Mouse (Mus musculus) heart, postnatal 36 days (tissue): Measurements from ENCODE around the gene Wbp2nl. TPM values are rescaled to one million over a fixed set of nuclear protein-coding genes. Genes with fewer than 3 reads are reported as not detected.

Experiments
- DNase-seq, 2 experiments: peaks; one replicate each; pipeline ENCODE4 v3.0.0; 2021 to 2022
- intact Hi-C: fragments of 180-260 bp; cut with DNase I; formaldehyde crosslinking; loops from one replicate; pipeline ENCODE4 v1.15.1; 2025
- total RNA-seq, 2 experiments: library from RNA; stranded (reverse); gene quantifications; 2 replicates each; pipeline ENCODE4 v1.2.3; 2021

Gene Wbp2nl
- not detected for total RNA-seq

DNA sequence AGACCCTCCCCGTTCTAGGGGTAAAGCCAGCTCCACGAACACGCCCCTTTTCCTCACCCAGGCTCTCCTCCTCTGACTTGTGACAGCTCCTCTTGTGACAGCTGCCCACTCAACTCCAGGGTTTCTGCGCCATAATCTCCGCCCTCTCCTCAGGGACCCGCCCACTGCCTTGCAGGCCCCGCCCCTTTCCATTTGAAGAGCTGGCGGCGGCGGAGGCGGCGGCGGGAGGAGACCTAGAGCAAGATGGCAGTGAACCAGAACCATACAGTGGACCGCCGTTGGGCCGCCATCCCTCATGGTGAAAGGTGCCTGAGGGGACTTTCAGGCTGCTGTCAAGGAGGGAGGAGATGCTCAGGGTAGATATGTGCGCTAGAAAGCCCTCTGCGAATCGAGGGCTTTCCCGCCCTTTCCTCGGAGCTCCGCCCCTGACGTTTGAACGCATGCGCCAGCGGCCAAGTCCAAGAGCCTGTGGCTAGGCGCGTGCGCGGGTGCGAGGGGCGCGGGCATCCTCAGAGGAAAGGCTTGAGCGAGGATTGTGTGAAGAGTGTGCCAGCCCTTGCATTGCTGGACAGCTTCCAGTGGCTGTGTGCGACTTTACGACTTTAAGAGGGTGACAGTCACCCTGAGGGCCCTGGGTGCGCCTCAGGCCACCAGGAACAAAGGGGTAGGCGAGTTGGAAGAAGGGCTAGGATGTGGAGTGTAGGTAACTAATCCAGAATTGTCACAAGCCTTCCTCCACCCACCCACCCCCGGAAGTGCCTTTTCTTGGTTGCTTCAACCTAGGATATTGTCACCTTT lies at the start of gene Wbp2nl:
Gene Wbp2nl (plus strand): TSS at position 191 of the 798 bp plus-strand sequence.
- intact Hi-C loops, result no loop called here
- no peak for DNase-seq

DNA sequence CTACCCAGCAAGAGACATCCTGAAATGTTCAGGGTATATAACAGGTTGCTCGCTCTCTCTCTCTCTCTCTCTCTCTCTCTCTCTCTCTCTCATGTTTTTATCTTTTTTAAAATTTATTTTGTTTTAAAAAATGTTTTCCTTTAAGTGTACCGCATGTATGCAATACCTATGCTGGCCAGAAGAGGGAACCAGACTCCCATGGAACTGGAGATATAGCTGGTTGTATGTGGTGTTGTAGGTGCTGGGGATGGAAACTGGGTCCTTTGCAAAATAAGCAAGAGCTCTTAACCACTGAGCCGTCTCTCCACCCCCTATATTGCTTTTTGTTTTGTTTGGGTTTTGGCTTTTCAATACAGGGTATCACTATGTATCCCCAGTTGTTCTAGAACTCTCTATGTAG lies 47.2 kb upstream of the Wbp2nl start:
- intact Hi-C loops, result no loop called here
- DNase-seq, result no peak

DNA sequence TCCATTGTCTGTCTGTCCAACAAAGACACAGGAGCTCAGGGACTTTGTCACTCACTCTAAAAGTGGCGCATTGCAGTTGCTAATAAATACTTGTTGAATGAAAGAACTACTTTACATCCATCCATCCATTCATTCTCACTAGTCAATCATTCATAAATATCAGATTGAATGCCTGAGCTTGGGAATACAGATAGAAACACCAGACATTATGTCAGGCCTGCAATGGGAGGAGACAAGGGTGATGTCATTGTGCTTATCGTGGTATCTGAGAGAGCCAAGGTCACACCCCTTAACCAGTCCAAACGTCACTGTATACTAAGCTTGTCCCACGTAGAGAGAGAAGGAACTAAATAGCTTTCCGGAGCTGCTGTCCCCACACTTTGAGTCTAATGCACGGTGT lies 46.7 kb upstream of the Wbp2nl start, which contains the start of gene 1500009C09Rik:
Gene 1500009C09Rik (plus strand): TSS at position 301 of the 400 bp plus-strand sequence.
- intact Hi-C loops, result no loop called here
- no peak for DNase-seq

DNA sequence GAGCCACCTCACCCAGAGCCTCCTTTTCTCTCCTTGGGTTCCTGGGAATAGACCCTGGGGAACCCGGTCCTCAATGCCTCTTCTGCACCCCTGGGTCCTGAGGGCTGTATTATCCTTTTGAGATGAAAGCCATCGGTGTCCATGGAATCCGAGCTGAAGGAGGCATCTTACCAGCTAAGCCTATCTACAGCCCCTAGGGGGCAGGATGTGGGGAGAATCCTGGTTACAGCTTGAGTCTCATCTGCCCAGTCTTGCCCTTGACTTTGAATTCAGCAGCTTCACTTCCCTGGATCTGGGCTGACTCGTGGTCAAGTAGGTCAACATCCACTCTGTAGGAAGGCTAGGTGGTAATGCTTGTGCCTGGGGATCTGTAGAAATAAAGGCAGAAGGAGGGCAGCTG lies 43.5 kb upstream of the Wbp2nl start:
- no peak for DNase-seq
- intact Hi-C loops, result no loop called here

GRCm38 (mm10) chr15:82255944-82256383 lies 42.8 kb upstream of the Wbp2nl start:
- DNase-seq, result no peak
- intact Hi-C loops, result no loop called here

GRCm38 (mm10) chr15:82259510-82259909 lies 39.2 kb upstream of the Wbp2nl start:
- intact Hi-C loops, result no loop called here
- DNase-seq, result peak; percentile 33 to 62

DNA sequence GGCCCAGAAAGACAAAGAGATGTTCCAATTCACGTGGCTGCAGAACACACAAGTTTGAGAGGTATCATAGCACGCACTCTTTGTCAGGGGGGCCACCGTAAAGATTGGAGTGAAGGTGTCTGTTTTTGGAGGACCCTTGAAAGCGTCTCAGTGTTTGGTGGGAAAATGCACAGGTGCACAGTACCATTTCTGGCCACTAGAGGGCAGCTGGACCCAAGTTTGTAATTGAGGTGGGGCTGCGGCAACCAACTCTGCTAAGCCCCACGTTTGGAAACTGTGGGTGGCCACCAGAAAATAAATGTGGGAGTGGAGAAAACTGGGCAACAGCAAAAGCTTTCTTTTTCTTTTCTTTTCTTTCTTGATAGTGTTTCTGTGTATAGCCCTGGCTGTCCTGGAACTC lies 32.4 kb upstream of the Wbp2nl start:
- intact Hi-C loops, result loop anchor here (1.0 kb wide), 1 partner anchor 151 kb away; no protein-coding TSS in a partner anchor
- DNase-seq, result peak; percentile 67 to 77

DNA sequence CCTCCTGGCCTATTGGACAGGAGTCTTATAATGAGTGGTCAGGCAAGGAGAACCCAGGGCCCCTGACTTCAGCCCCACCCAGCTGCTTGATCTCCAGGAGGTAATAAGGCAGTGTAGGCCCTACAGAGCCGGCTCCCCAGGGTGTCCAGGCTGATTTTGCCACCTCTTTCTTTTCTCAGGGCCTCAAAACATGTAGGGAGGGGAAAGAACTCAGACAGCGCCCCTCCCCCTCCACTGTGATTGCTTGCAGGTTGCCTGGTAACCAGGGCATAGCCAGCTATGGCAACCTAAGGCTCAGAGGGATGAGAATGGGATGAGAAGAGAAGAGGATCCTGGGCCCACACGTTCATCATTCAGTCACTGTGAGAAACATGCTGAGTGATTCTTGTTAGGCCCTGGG lies 30.6 kb upstream of the Wbp2nl start:
- intact Hi-C loops, result no loop called here
- no peak for DNase-seq

DNA sequence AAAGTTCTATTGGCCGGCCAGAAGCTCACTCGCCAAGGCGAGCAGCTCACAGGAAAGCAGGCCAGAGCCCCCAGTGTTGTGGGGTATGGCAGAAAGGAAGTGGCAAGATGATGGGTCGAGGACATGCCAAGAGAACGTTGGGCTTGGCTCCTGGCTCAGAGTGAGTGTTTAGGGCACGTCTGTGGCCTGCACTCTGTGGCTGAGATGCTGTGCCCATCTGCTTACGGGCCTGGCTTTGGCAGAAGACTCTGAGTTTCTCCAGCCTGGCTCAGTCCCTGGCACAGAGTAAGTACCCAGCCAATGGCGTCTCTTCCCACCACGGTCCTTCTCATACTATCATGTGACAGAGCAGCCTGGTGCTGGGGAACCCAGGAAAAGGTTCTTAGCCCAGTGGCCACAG lies 30.0 kb upstream of the Wbp2nl start:
- intact Hi-C loops, result no loop called here
- DNase-seq, result no peak

DNA sequence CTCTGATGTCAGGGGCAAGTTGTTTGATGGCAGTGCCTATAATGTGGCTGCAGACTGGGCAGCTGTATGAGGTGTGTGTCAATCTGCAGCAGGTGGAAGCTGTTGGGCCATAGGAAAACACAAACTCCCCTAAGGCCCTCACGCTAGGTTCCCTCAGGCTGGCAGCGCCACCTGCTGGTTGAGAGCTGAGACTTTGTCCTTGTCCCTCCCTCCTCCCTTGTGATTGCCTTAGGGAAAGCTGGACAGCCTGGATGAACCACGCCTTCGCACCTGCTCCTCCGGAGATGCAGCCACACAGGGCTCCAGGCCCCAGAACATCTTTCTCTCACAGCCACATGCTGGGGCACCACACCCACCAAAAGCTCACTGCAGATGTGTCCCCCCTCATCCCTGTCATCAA lies 27.6 kb upstream of the Wbp2nl start:
- intact Hi-C loops, result no loop called here
- DNase-seq, result peak; percentile 37 to 68

DNA sequence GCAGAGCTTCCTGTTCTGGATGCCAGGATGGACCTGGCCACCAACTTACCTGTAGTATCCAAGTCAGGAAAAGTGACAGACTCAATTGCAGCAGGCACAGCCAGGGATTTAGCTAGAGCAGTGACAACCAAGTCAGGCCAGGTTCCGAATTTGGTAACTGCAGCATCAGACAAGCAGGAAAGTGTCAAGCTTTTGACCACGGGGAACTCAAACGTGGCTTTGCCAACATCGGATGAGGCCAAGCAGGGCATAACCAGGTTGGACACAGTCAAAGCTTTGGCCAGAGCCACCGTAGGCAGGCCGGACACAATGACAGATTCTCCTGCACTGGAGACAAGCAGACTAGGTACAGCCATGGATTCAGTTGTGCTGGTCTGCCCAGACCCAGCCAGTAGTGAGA lies 26.5 kb upstream of the Wbp2nl start:
- intact Hi-C loops, result no loop called here
- no peak for DNase-seq

DNA sequence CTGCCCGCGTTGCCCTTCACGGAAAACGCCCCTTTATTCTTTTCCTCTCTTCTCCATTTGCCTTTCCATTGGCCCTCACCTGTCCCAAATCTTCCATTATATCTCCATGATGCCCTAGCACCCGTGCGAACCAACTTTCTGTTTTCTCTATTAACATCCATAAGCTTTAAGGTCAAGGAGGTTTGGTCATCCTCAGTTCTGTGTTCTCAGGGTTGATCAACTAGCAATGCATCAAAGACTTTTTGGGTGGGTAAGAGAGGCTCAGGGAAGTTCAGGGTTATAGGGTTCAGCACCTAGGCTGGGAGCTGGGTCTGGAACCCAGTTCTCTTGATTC lies 24.2 kb upstream of the Wbp2nl start, which contains the start of gene Sept3:
Gene Sept3 (plus strand): TSS at position 301 of the 334 bp plus-strand sequence.
- no peak for DNase-seq
- intact Hi-C loops, result no loop called here

- no peak for DNase-seq
- intact Hi-C loops, result no loop called here
Observed at GRCm38 (mm10) chr15:82274927-82275901, 23.5 kb upstream of the Wbp2nl start.

DNA sequence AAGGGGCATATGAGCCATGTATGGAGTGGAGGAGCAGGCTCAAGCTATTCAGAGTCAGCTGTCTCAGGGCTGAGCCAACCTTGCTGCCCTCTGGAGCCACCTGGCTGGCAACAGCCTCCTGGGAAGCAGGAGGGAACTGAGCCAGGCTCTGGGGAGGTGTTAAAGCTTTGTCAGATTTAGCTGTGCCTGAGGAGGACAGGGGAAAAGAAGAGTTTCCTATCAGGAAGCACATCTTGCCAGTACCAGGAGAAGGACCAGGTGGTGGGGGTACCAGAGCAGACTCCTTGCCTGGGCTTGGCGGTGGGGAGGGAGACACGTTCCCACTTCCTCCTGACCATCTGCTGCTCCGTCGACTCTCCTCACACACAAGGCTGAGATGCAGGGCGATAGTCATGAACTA lies 21.2 kb upstream of the Wbp2nl start:
- intact Hi-C loops, result no loop called here
- no peak for DNase-seq

- intact Hi-C loops, result no loop called here
- no peak for DNase-seq
Observed at GRCm38 (mm10) chr15:82280638-82281037, 18.1 kb upstream of the Wbp2nl start.

GRCm38 (mm10) chr15:82286157-82286556 lies 12.6 kb upstream of the Wbp2nl start:
- DNase-seq, result no peak
- intact Hi-C loops, result no loop called here

GRCm38 (mm10) chr15:82290252-82290651 lies 8.5 kb upstream of the Wbp2nl start:
- no peak for DNase-seq
- intact Hi-C loops, result no loop called here

GRCm38 (mm10) chr15:82292851-82293250 lies 5.9 kb upstream of the Wbp2nl start:
- no peak for DNase-seq
- intact Hi-C loops, result no loop called here

DNA sequence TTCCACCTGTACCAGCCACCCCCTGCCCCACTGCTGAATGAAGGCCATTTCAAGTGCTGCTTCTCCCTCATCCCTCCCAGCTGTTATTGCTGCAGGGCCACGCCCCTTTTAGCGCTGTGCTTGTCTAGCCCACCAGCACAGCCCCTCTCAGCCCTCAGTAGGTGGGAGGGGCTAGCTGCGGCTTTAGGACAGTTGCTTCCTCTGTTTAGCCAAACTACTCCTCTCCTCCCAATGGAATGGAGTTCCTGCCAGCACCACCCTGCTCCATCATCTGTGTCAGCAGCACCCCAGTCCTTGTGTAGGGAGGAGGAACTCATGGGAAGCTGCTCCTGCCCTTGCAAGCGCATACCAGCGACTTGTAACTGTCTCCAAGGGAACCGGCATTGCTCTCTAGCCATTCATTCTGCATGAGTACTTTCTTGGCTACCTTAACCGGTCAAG lies 5.5 kb upstream of the Wbp2nl start:
- intact Hi-C loops, result no loop called here
- no peak for DNase-seq

- no peak for DNase-seq
- intact Hi-C loops, result no loop called here
Observed at GRCm38 (mm10) chr15:82294059-82294458, 4.7 kb upstream of the Wbp2nl start.

- intact Hi-C loops, result no loop called here
- no peak for DNase-seq
Observed at GRCm38 (mm10) chr15:82307107-82307506, 8.4 kb downstream of the Wbp2nl start.
